Mouse (Mus musculus) forebrain, embryonic 12.5 days (tissue): ENCODE data around the gene Glmp. TPM values are rescaled to one million over a fixed set of nuclear protein-coding genes. Genes with fewer than 3 reads are reported as not detected.
A peak's percentile ranks its signal among the peaks of the same experiment; 100 is the strongest.
"Not testable (repeated sequence)": the region's sequence is repeated elsewhere in the genome, so short reads cannot be mapped to it uniquely, and the experiment has no call there.

Experiments used
- ATAC-seq: fragments of 200-750 bp; cut with Nextera tagmentation; 2 replicates; pipeline ENCODE4 v1.8.0; 2017; ENCODE audit warnings: moderate TSS enrichment; ENCODE audit not compliant: low FRiP score
- H3K27ac ChIP-seq: fragments of 300-500 bp; sonication (generic); 2 replicates; pipeline ENCODE4 v1.5.1; 2016; ENCODE audit warnings: mild to moderate bottlenecking
- H3K27me3 ChIP-seq: fragments of 300-500 bp; sonication (generic); 2 replicates; pipeline ENCODE4 v1.6.1; 2016; ENCODE audit warnings: mild to moderate bottlenecking
- H3K36me3 ChIP-seq: fragments of 300-500 bp; sonication (generic); replicated peaks from 2 replicates; pipeline ENCODE4 v1.6.1; 2016; ENCODE audit warnings: mild to moderate bottlenecking
- H3K4me1 ChIP-seq: fragments of 300-500 bp; sonication (generic); 2 replicates; pipeline ENCODE4 v1.6.1; 2016
- H3K4me2 ChIP-seq: fragments of 300-500 bp; sonication (generic); 2 replicates; pipeline ENCODE4 v1.6.1; 2016; ENCODE audit warnings: mild to moderate bottlenecking, moderate library complexity
- H3K4me3 ChIP-seq: fragments of 300-500 bp; sonication (generic); replicated peaks from 2 replicates; pipeline ENCODE4 v1.5.1; 2016; ENCODE audit warnings: mild to moderate bottlenecking
- H3K9ac ChIP-seq: fragments of 300-500 bp; sonication (generic); 2 replicates; pipeline ENCODE4 v1.6.1; 2016; ENCODE audit warnings: mild to moderate bottlenecking
- H3K9me3 ChIP-seq: fragments of 300-500 bp; sonication (generic); 2 replicates; pipeline ENCODE4 v1.6.1; 2016
- WGBS: fragments of 180-500 bp; shearing (Covaris S2); methylation state at CpG from one replicate; pipeline ENCODE4 v1.1.7; 2016; 5-methylcytosine and 5-hydroxymethylcytosine counted together
- polyA plus RNA-seq: library from polyadenylated mRNA; unstranded; fragments of >200 nt; fragmentation: Nextera tagmentation; extraction: Ambion mirVana; gene quantifications from 2 replicates; pipeline ENCODE4 v1.2.1, GENCODE M21; 2016

Gene Glmp
- 86.7 and 87.5 TPM in 2 replicates for polyA plus RNA-seq

DNA sequence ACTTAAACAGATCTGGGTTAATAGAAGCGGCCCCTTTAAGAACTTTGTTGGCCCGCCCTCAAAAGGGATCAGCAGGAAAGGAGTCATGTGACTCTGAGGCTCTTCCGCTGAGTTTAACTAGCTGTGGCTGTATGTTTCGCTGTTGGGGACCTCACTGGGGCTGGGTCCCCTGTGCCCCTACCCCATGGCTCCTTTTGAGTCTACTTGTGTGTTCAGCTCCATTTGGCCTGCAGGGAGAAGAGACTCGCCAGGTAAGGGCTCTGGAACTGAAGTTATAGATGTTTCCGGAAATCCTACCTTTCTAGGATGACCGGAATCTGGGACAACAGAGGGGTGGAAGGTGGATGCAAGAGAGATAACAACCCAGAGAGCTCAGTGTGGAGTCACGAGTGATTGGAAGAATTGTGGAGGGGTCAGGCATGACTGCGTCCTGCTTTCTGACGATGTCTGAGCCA is at the start of gene Glmp:
Gene Glmp, plus strand, starts transcription at position 73 of the 455 bp plus-strand sequence.
- H3K4me3 ChIP-seq, result peak within 1 kb of the TSS; percentile 67
- H3K9ac ChIP-seq, result peak within 1 kb of the TSS; percentile 76
- H3K27me3 ChIP-seq, result no peaks in the 10 kb centered on the region
- H3K4me1 ChIP-seq, result peaks cover 17% of the 10 kb centered on the region
- no peaks in the 10 kb centered on the region for H3K9me3 ChIP-seq
- H3K4me2 ChIP-seq, result peak within 1 kb of the TSS; percentile 76
- peak within 1 kb of the TSS; percentile 31 for H3K27ac ChIP-seq
- peaks cover 65% of the 10 kb centered on the region for H3K36me3 ChIP-seq
- 3% methylated on average over 10 of the region's 10 CpGs for WGBS
- ATAC-seq, result peak; percentile 86

GRCm38 (mm10) chr3:88276121-88276520 is 48.7 kb upstream of the Glmp start:
- no peak for ATAC-seq
- H3K9ac ChIP-seq, result no peak overlapping the region
- H3K4me3 ChIP-seq, result no peak overlapping the region

DNA sequence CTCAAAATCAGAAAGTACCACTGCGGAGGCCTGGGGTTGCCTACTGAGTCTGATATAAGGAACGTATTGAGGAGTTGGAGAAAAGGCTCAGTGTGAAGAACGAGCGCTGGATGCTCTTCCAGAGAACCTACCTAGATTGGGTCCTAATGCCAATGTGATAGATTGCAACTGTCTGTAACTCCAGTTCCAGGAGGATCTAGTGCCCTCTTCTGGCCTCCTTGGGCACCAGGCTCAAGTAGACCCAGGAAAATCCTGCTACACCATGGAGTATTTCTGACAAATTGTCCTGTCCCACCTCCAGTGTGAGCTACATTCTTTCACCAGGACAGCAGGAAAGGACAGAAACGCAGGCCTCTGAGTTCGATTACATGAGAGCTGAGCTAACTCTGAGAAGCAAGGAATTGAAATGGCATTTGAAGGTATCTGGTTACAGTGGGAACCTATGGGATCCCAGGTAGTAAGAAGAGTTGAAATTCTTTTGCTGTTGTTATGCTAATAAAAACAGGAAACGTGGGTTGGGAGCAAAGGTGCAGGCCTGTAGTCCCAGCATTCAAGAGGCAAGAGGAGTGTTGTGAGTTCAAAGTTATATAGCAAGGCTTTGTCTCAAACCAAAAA is 48.2 kb upstream of the Glmp start:
- no peaks in the 10 kb centered on the region for H3K36me3 ChIP-seq
- H3K9me3 ChIP-seq, result no peaks in the 10 kb centered on the region; the same call in 1 of the 2 replicates
- no peak overlapping the region for H3K27ac ChIP-seq
- no peak overlapping the region for H3K4me2 ChIP-seq
- WGBS, result 55% methylated on average over 7 of the region's 7 CpGs
- no peaks in the 10 kb centered on the region for H3K27me3 ChIP-seq
- H3K9ac ChIP-seq, result no peak overlapping the region
- no peak overlapping the region for H3K4me3 ChIP-seq
- no peaks in the 10 kb centered on the region for H3K4me1 ChIP-seq
- ATAC-seq, result no peak

More at GRCm38 (mm10) chr3:88276121-88276520, 48.7 kb upstream of the Glmp start:
- H3K4me1 ChIP-seq, result no peaks in the 10 kb centered on the region
- no peaks in the 10 kb centered on the region; the same call in 1 of the 2 replicates for H3K9me3 ChIP-seq
- H3K4me2 ChIP-seq, result no peak overlapping the region
- H3K36me3 ChIP-seq, result no peaks in the 10 kb centered on the region
- no peak overlapping the region for H3K27ac ChIP-seq
- H3K27me3 ChIP-seq, result no peaks in the 10 kb centered on the region
- WGBS, result 87% methylated on average over 2 of the region's 2 CpGs

DNA sequence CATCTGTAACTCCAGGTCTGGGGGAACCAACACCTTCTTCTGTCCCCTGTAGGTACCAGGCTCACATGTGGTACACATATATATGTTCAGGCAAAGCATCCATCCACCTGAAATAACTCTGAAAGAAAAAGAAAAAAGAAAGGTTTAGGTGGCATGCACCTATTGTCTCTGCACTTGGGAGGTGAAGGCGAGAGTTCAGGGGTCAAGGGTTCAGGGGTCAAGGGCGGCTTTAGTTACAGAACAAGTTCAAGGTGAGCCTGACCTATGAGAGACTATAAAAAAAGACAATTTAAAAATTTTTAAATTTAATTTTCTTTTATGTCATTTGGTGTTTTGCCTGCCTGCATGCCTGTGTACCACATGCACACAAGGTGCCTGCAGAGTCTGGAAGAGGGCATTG is 44.8 kb upstream of the Glmp start:
- H3K4me1 ChIP-seq, result no peaks in the 10 kb centered on the region
- no peak for ATAC-seq

GRCm38 (mm10) chr3:88281141-88281916 is 43.5 kb upstream of the Glmp start:
- 51% methylated on average over 11 of the region's 11 CpGs for WGBS

More for the DNA sequence above, 44.8 kb upstream of the Glmp start:
- H3K27ac ChIP-seq, result no peak overlapping the region
- H3K4me3 ChIP-seq, result no peak overlapping the region
- 92% methylated on average over 2 of the region's 2 CpGs for WGBS
- H3K36me3 ChIP-seq, result no peaks in the 10 kb centered on the region
- no peak overlapping the region for H3K4me2 ChIP-seq
- H3K9ac ChIP-seq, result no peak overlapping the region
- no peaks in the 10 kb centered on the region for H3K9me3 ChIP-seq
- H3K27me3 ChIP-seq, result no peaks in the 10 kb centered on the region

DNA sequence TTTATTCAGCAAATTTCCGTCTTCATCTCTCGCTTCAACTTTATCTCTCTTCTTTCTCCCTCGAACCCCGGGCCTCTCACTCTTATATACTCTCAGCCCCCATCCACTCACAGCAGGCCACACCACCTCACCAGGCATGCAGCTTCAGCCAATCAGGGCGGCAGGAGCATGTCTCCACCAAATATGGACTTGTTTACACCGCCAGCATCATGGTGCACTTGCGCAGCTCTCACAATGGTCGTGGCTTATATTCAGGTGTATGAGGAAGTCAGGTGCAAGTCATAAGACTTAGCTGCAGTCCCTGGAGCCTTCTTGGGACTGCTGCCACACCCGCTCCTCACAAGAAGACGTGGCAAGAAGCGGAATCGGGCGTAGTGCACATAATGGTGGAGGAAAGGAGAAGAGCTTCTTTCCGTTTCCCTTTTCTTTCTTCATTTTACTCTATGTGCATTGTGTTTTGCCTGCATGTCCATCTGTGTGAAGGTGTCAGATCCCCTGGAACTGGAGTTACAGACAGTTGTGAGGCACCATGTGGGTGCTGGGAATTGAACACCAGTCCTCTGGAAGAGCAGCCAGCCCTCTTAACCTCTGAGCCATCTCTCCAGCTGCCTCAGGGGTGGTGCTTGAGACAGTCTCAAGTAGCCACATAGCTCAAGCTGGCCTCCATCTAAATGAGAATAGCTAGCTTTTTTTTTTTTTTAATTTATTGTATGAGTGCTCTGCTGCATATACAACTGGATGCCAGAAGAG is 39.8 kb upstream of the Glmp start:
- H3K36me3 ChIP-seq, H3K4me3 ChIP-seq, H3K27ac ChIP-seq, H3K9me3 ChIP-seq, H3K27me3 ChIP-seq, H3K4me1 ChIP-seq, H3K9ac ChIP-seq, H3K4me2 ChIP-seq, ATAC-seq: not testable (repeated sequence)
- WGBS, result 96% methylated on average over 14 of the region's 14 CpGs

More at GRCm38 (mm10) chr3:88281141-88281916, 43.5 kb upstream of the Glmp start:
- ATAC-seq, H3K4me1 ChIP-seq, H3K9me3 ChIP-seq, H3K4me3 ChIP-seq, H3K9ac ChIP-seq, H3K27me3 ChIP-seq, H3K4me2 ChIP-seq, H3K36me3 ChIP-seq, H3K27ac ChIP-seq: not testable (repeated sequence)

- not testable (repeated sequence) for H3K4me1 ChIP-seq, H3K4me3 ChIP-seq, H3K27me3 ChIP-seq, H3K4me2 ChIP-seq, H3K36me3 ChIP-seq, H3K9ac ChIP-seq, ATAC-seq, H3K27ac ChIP-seq, H3K9me3 ChIP-seq
- WGBS, result 90% methylated on average over 2 of the region's 2 CpGs
Measured at GRCm38 (mm10) chr3:88285565-88285895, 39.3 kb upstream of the Glmp start.

- Histone ChIP-seq H3K9me3 (no peaks in the 10 kb centered on the region), H3K4me3 (no peak within 1 kb of the TSS), H3K4me1 (no peaks in the 10 kb centered on the region), H3K36me3 (peaks cover 2% of the 10 kb centered on the region; the same call in 1 of the 2 replicates), H3K27me3 (no peaks in the 10 kb centered on the region), H3K4me2 (no peak within 1 kb of the TSS), H3K27ac (no peak within 1 kb of the TSS), H3K9ac (no peak within 1 kb of the TSS)
- WGBS, result 96% methylated on average over 4 of the region's 4 CpGs
- no peak for ATAC-seq
Measured at GRCm38 (mm10) chr3:88287110-88287509, 37.7 kb upstream of the Glmp start, which contains the start of gene Gm38392. TSS of gene Gm38392 (minus strand) at chr3:88287210.

DNA sequence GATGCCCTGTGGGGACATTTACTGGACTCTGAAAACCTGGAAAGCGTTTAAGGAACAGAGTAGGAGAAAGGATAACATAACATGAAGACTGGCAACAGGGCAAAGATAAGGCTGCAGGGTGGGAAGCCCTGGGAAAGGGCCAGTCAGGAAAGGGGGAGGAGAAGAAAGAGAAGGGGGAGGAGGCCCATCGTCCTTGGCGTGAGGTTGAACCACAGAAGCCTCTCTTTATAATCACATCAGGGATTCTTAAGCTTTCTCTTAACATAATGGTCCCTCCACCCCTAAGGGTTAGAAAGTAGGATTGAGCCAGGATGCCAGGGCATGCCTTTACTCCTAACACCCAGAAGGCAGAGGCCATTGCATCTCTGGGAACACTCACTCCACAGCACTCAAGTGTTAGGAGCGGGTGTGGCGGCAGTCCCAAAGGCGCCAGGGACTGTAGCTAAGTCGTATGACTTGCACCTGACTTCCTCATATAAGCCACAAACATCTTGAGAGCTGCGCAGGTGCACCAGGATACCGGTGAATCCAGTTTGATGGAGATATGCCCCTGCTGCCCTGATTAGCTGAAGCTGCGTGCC is 36.6 kb upstream of the Glmp start:
- H3K36me3 ChIP-seq, H3K9ac ChIP-seq, H3K9me3 ChIP-seq, ATAC-seq, H3K27ac ChIP-seq, H3K4me2 ChIP-seq, H3K4me3 ChIP-seq, H3K27me3 ChIP-seq, H3K4me1 ChIP-seq: not testable (repeated sequence)
- 81% methylated on average over 9 of the region's 10 CpGs for WGBS

GRCm38 (mm10) chr3:88291970-88292369 is 32.9 kb upstream of the Glmp start:
- Histone ChIP-seq H3K4me3 (no peak overlapping the region), H3K27me3 (no peaks in the 10 kb centered on the region), H3K27ac (no peak overlapping the region), H3K9me3 (no peaks in the 10 kb centered on the region), H3K4me2 (no peak overlapping the region), H3K36me3 (no peaks in the 10 kb centered on the region), H3K4me1 (0 out of 2 replicates have a peak, but pooled peaks cover 4% of the 10 kb centered on the region), H3K9ac (no peak overlapping the region)
- ATAC-seq, result no peak
- WGBS, result 44% methylated on average over 4 of the region's 4 CpGs

GRCm38 (mm10) chr3:88295272-88295671 is 29.6 kb upstream of the Glmp start:
- H3K9ac ChIP-seq, H3K27me3 ChIP-seq, H3K9me3 ChIP-seq, ATAC-seq, H3K27ac ChIP-seq, H3K4me3 ChIP-seq: not testable (repeated sequence)
- Histone ChIP-seq H3K4me2 (peak overlapping the region; percentile 85; the same call in 1 of the 2 replicates), H3K4me1 (peaks cover 18% of the 10 kb centered on the region), H3K36me3 (peaks cover 13% of the 10 kb centered on the region)
- WGBS, result 91% methylated on average over 1 of the region's 1 CpGs

- Histone ChIP-seq H3K27ac (peak overlapping the region; percentile 90), H3K4me2 (peak overlapping the region; percentile 85), H3K4me1 (peaks cover 18% of the 10 kb centered on the region), H3K9me3 (no peaks in the 10 kb centered on the region), H3K9ac (peak overlapping the region; percentile 61), H3K27me3 (no peaks in the 10 kb centered on the region), H3K4me3 (peak overlapping the region; percentile 78), H3K36me3 (peaks cover 21% of the 10 kb centered on the region)
- peak; percentile 43 for ATAC-seq
- under 1% methylated on average over 12 of the region's 12 CpGs for WGBS
Measured at GRCm38 (mm10) chr3:88296110-88296560, 28.7 kb upstream of the Glmp start.
